Mouse (Mus musculus): ENCODE data around the gene Lmnb2. TPM values are rescaled to one million over a fixed set of nuclear protein-coding genes. Genes with fewer than 3 reads are reported as not detected.

Gene Lmnb2
- polyA plus RNA-seq, 1 experiment from 2014 or later, result 85.6 TPM

DNA sequence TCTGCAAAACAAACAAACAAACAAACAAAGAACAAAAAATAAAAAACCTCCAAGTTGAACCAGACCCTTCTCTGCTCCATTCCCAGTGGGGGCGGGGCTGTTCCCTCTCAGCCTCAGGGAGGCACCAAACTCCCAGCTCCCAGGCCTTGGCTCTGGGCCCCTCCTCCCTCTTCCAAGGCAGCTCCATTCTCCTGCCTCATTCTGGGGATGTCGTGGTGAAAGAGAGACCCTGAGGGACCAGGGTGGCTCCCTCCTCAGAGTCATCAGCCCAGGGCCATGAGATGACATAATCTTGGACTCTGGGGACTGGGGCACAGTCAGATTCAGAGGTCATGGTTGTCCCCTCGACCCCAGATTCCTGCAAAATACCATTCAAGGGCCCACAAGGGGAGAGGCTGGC lies 41.5 kb downstream of the Lmnb2 start:
- no peak for DNase-seq (ENCODE audit: extremely low spot score, low spot score)
- H3K4me3 ChIP-seq, result no peak overlapping the region; the same call in 1 of the 2 replicates
- H3K36me3 ChIP-seq (replicated peaks), result no peaks in the 10 kb centered on the region
- peak overlapping the region; percentile 53; the same call in 1 of the 2 replicates for H3K27ac ChIP-seq
- H3K4me1 ChIP-seq, result peaks cover 24% of the 10 kb centered on the region
- H3K9me3 ChIP-seq, result no peaks in the 10 kb centered on the region
- 21% methylated on average over 3 of the region's 3 CpGs for WGBS
- H3K27me3 ChIP-seq (ENCODE audit: poor library complexity, severe bottlenecking), result peaks cover 10% of the 10 kb centered on the region; the same call in 1 of the 2 replicates

DNA sequence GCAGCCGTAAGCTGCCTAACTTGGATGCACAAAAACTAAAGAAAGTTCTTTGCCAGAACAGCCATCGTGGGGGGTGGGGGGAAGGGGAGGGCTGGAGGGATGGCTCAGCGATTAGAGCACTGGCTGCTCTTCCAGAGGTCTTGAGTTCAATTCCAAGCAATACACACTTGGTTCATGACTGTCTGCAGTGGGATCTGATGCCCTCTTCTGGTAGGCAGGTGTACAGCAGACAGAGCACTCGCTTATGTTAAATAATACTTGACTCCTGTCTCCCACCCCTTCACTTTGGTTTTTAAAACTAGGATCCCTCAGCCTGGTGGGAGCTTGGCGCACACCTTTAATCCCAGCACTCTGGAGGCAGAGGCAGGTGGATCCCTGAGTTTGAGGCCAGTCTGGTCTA lies 42.0 kb downstream of the Lmnb2 start:
- Histone ChIP-seq H3K4me1 (peaks cover 24% of the 10 kb centered on the region), H3K4me3 (no peak overlapping the region; the same call in 1 of the 2 replicates), H3K27ac (no peak overlapping the region), H3K36me3 (replicated peaks) (no peaks in the 10 kb centered on the region), H3K27me3 (ENCODE audit: poor library complexity, severe bottlenecking) (peaks cover 10% of the 10 kb centered on the region; the same call in 1 of the 2 replicates), H3K9me3 (no peaks in the 10 kb centered on the region)
- peak; percentile 58 for DNase-seq (ENCODE audit: extremely low spot score, low spot score)
- 28% methylated on average over 5 of the region's 5 CpGs for WGBS

DNA sequence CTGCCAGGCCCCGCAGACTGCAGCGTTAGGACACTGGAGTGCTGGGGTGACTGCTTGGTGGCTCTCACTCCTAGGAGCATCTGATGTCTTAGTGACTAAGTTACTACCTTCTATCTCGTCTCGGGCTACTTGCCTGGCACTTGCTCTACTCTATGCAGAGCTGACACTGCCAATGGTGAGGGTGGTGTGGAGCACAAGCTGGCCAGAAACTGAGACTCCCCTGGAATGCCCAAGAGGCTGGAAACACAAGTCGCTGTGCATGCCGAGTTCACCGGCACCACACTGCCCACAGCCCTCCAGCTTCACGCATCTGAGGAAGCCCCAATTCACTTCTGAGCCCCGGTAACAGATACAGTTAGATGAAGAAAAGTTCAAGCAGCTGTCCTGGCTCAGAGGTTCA lies 44.0 kb downstream of the Lmnb2 start:
- DNase-seq (ENCODE audit: extremely low spot score, low spot score), result no peak
- Histone ChIP-seq H3K27me3 (ENCODE audit: poor library complexity, severe bottlenecking) (peaks cover 10% of the 10 kb centered on the region; the same call in 1 of the 2 replicates), H3K9me3 (no peaks in the 10 kb centered on the region), H3K4me1 (peaks cover 24% of the 10 kb centered on the region), H3K4me3 (no peak overlapping the region), H3K36me3 (replicated peaks) (no peaks in the 10 kb centered on the region), H3K27ac (no peak overlapping the region)
- 83% methylated on average over 9 of the region's 9 CpGs for WGBS

DNA sequence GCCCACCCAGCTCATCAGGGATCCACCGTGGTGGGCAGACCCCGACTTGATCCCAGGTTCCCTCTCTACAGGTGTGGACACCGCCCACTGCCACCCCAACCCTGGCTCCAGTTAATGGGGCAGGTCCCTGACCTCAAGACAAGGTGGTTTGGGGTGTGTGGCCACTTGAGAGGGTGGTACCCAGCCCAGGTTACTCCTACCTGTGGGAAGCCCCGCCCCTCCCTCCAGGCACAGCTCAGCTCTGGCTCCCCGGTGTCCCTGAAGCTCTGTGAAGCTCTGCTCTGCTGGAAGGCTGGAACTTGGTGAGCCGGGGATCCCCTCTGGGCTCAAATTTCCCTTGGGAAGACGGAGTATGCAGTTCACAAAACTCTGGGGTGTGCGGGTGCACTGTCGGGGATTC lies 46.5 kb downstream of the Lmnb2 start, which contains the start of gene Tmprss9:
Gene Tmprss9, plus strand, starts transcription at position 268 of the 400 bp plus-strand sequence.
- Histone ChIP-seq H3K27me3 (ENCODE audit: poor library complexity, severe bottlenecking) (peaks cover 10% of the 10 kb centered on the region; the same call in 1 of the 2 replicates), H3K4me1 (peaks cover 19% of the 10 kb centered on the region), H3K36me3 (replicated peaks) (peaks cover 23% of the 10 kb centered on the region), H3K27ac (no peak within 1 kb of the TSS), H3K9me3 (no peaks in the 10 kb centered on the region), H3K4me3 (no peak within 1 kb of the TSS)
- no peak for DNase-seq (ENCODE audit: extremely low spot score, low spot score)
- 37% methylated on average over 9 of the region's 9 CpGs for WGBS

DNA sequence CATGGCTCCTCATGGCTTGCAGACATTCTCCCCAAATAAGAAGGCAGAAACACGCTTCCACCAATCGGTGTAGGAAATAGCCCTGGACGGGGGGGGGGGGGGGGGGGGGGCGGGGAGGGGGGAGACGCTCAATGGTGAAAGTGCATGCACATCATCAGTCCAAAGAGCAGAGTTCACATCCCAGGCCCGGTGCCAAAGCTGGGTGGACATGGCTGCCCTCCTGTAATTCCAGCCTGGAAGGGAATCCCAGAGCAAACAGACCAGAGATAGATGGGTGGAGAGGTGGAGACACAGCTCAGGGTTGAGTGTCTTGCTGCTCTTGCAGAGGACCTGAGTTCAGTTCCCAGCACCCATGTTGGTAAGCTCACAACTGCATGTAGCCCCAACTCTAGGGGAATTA lies 47.1 kb downstream of the Lmnb2 start:
- no peak for DNase-seq (ENCODE audit: extremely low spot score, low spot score)
- Histone ChIP-seq H3K4me3 (no peak overlapping the region), H3K27me3 (ENCODE audit: poor library complexity, severe bottlenecking) (peaks cover 10% of the 10 kb centered on the region; the same call in 1 of the 2 replicates), H3K27ac (no peak overlapping the region), H3K36me3 (replicated peaks) (peaks cover 29% of the 10 kb centered on the region), H3K4me1 (peaks cover 14% of the 10 kb centered on the region), H3K9me3 (no peaks in the 10 kb centered on the region)
- whole genome bisulfite sequencing, result 83% methylated on average over 3 of the region's 6 CpGs

DNA sequence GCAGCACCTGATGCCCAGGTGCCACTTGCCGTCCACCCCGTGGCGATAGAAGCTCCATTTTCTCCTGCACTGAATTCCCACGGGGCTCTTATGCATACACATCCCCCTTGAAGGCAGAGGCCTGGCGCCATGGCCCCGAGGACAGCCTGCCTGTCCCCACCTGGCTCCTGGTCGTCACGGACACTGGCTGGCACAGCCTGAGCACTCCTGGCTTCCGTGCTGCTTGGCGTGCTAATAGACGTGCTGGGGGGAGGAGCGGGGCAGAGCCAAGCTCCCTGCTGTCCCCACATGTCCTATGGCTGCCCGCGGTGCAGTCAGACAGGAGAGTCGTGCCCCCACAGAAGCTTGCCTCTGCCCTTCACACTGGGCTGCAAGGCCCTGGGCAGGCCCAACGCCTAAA lies 53.6 kb downstream of the Lmnb2 start:
- Histone ChIP-seq H3K27me3 (ENCODE audit: poor library complexity, severe bottlenecking) (no peaks in the 10 kb centered on the region), H3K4me1 (0 out of 2 replicates have a peak, but pooled peaks cover 3% of the 10 kb centered on the region), H3K4me3 (no peak overlapping the region), H3K27ac (no peak overlapping the region), H3K9me3 (no peaks in the 10 kb centered on the region), H3K36me3 (replicated peaks) (peaks cover 78% of the 10 kb centered on the region)
- no peak for DNase-seq (ENCODE audit: extremely low spot score, low spot score)
- 91% methylated on average over 16 of the region's 16 CpGs for WGBS

DNA sequence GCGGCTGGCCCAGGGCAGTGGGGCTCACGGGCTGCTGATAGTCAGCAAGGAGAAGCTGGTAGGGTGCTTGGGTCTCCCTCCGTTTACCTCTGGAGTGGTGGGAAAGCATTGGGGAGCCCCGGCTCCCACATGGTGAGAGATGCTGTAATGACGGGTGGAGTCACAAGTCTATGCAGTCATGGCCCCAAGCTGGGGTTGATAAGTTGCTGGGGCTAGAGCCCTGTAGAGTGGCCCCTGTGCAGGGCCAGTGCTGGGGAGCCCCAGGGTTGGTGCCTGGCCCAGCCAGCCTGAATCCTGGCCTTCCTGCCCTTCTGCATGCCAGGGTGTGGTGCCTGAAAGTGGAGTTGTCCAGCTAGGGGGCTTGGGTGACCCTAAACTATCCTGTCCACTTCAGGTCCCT lies 55.7 kb downstream of the Lmnb2 start:
- Histone ChIP-seq H3K27ac (no peak overlapping the region), H3K27me3 (ENCODE audit: poor library complexity, severe bottlenecking) (no peaks in the 10 kb centered on the region), H3K4me3 (0 out of 2 replicates have a peak overlapping the region, but pooled peaks have one; percentile 3), H3K9me3 (no peaks in the 10 kb centered on the region), H3K4me1 (peaks cover 11% of the 10 kb centered on the region), H3K36me3 (replicated peaks) (peaks cover 63% of the 10 kb centered on the region)
- no peak for DNase-seq (ENCODE audit: extremely low spot score, low spot score)
- 87% methylated on average over 5 of the region's 5 CpGs for WGBS

DNA sequence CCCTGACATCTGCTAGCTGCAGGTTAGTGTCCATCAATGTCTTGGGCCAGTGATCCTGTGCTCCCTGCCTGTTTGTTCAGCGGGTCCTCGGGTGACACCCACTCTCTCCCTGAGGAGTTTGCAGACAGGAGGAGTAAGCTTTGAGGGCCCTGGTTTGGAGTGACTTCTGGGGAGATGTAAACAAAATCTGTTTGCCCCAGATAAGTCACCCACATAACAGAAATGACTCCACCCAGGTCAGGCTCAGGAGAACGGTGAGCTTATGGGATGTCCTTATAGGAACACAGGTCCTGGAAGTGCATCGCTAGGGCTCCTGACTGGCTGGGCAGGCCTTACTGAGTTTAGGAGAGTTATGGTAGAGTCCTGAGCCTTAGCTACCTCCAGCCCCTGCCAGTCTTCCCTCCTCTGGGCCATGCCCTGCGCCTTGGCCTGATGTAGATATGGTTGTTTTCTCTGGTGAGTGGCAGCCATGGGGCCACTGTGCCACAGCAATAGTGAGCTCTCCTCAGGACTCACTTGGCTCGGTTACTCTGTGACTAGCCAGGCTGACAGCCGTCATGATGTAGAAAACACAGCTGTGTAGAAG lies 59.6 kb downstream of the Lmnb2 start:
- no peak for DNase-seq (ENCODE audit: extremely low spot score, low spot score)
- Histone ChIP-seq H3K27ac (peak overlapping the region; percentile 56), H3K36me3 (replicated peaks) (peaks cover 27% of the 10 kb centered on the region), H3K4me1 (peaks cover 46% of the 10 kb centered on the region), H3K27me3 (ENCODE audit: poor library complexity, severe bottlenecking) (no peaks in the 10 kb centered on the region), H3K4me3 (no peak overlapping the region), H3K9me3 (no peaks in the 10 kb centered on the region)
- 87% methylated on average over 7 of the region's 7 CpGs for WGBS

DNA sequence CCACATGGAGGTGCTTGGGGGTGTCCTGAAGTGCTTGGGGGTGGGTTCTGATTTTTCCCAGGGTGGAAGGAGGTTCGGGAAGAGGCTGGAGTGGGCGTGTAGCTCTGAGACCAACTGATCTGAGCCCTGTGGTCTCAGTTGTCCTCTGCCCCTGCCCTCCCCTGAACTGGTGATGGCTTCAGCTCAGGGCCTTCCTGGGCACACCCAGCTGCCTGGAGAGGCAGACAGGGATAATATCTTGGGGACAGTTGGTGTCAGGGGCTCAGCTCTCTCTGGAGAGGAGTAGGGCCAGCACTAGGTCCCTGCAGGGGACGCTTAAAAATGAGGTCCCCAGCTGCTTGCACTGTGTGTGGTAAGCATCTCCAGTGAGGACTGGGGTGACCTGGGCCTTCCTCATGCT lies 60.2 kb downstream of the Lmnb2 start:
- H3K9me3 ChIP-seq, result no peaks in the 10 kb centered on the region
- 71% methylated on average over 3 of the region's 3 CpGs for WGBS
- no peak for DNase-seq (ENCODE audit: extremely low spot score, low spot score)
- peak overlapping the region; percentile 56 for H3K27ac ChIP-seq
- no peaks in the 10 kb centered on the region for H3K27me3 ChIP-seq (ENCODE audit: poor library complexity, severe bottlenecking)
- peak overlapping the region; percentile 11; the same call in 1 of the 2 replicates for H3K4me3 ChIP-seq
- peaks cover 49% of the 10 kb centered on the region for H3K4me1 ChIP-seq
- peaks cover 27% of the 10 kb centered on the region for H3K36me3 ChIP-seq (replicated peaks)

DNA sequence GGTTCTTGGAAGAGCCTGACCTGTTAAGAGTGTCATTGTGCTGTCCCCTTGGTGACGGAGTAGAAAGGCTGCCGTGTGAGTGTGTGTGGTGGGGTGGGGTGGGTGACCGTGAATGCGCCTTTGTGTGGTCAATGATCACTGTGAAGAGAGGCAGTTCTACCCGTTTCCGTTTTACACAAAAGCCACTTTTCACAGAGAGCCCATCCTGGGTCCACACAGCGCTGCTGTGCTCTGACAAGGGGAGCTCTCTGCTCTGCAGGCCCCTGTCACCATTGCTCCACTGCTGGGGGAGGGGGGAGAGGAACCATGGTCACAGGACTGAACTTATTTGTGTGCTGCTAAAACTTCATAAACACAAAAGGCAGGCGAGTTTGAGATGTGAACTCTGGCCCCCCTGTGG lies 60.7 kb downstream of the Lmnb2 start:
- 45% methylated on average over 8 of the region's 8 CpGs for WGBS
- peaks cover 49% of the 10 kb centered on the region for H3K4me1 ChIP-seq

DNA sequence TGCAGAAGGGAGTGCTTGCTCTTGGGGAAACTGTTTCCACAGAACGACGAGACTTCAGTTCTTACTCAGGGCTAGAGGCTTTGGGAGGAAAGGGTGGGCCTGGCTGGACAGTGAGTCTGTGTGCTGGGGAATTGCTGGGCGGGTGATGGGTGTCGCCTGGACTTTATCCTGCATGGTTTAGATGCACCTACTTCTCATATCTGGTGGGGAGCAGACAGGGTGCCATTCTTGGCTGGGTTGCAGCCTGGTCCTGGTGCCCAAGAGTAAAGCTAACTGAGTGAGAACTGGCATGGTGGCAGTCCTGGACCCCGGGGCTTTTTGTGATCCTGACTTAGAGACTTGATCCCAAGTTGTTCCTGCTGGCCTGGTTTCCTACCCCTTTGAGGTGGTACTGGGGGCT lies 61.1 kb downstream of the Lmnb2 start:
- Histone ChIP-seq H3K4me3 (peak overlapping the region; percentile 81), H3K36me3 (replicated peaks) (peaks cover 26% of the 10 kb centered on the region), H3K27me3 (ENCODE audit: poor library complexity, severe bottlenecking) (no peaks in the 10 kb centered on the region), H3K9me3 (no peaks in the 10 kb centered on the region), H3K4me1 (peaks cover 49% of the 10 kb centered on the region), H3K27ac (peak overlapping the region; percentile 56)
- 90% methylated on average over 5 of the region's 5 CpGs for WGBS
- DNase-seq (ENCODE audit: extremely low spot score, low spot score), result no peak

More for the DNA sequence above, 60.7 kb downstream of the Lmnb2 start:
- Histone ChIP-seq H3K27me3 (ENCODE audit: poor library complexity, severe bottlenecking) (no peaks in the 10 kb centered on the region), H3K4me3 (peak overlapping the region; percentile 11; the same call in 1 of the 2 replicates), H3K36me3 (replicated peaks) (peaks cover 26% of the 10 kb centered on the region), H3K9me3 (no peaks in the 10 kb centered on the region), H3K27ac (peak overlapping the region; percentile 56)
- DNase-seq (ENCODE audit: extremely low spot score, low spot score), result no peak

DNA sequence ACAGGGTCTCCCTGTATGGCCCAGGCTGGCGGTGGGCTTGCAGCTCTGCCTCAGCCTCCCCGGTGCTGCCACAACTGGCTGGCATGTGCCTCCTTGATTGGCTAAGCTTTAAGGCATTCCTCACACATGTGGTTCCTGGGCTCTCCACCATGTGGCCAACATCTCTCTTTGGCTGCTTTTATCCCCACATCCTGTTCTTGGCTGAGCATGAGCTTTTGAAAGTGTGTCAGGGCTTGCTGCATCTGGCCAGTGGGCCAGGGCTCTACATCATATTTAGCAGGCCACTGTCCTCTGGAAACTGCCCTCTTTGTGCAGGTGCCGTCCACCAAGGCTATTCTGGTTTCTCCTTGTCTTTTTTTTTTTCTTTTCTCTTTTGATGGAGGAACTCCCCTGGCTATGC lies 61.8 kb downstream of the Lmnb2 start:
- H3K27me3 ChIP-seq (ENCODE audit: poor library complexity, severe bottlenecking), result no peaks in the 10 kb centered on the region
- peaks cover 49% of the 10 kb centered on the region for H3K4me1 ChIP-seq
- no peak for DNase-seq (ENCODE audit: extremely low spot score, low spot score)
- peak overlapping the region; percentile 84; the same call in 1 of the 2 replicates for H3K27ac ChIP-seq
- peak overlapping the region; percentile 81 for H3K4me3 ChIP-seq
- no peaks in the 10 kb centered on the region for H3K9me3 ChIP-seq
- peaks cover 26% of the 10 kb centered on the region for H3K36me3 ChIP-seq (replicated peaks)
- 68% methylated on average over 3 of the region's 3 CpGs for WGBS

DNA sequence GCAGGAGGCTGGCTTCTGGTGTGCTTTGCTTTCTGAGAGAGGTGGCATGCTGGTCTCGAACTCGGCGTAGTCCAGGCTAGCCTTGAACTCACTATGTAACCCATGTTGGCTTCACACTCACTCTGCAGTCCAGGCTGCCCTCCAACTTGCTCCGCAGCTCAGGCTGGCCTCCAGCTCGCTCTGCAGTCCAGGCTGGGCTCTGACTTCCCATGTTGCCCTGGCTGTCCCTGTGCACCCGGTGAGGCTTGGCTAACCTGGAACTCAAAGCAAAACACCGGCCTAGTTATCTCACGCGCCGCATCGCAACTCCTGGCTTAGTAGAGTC lies 62.3 kb downstream of the Lmnb2 start:
- Histone ChIP-seq H3K4me1 (peaks cover 49% of the 10 kb centered on the region), H3K36me3 (replicated peaks) (peaks cover 28% of the 10 kb centered on the region), H3K9me3 (no peaks in the 10 kb centered on the region), H3K27me3 (ENCODE audit: poor library complexity, severe bottlenecking) (no peaks in the 10 kb centered on the region), H3K4me3 (peak overlapping the region; percentile 81), H3K27ac (peak overlapping the region; percentile 84)
- DNase-seq (ENCODE audit: extremely low spot score, low spot score), result no peak
- 25% methylated on average over 11 of the region's 11 CpGs for WGBS

Data from forebrain, embryonic 10.5 days (tissue).